Mouse (Mus musculus): ENCODE measurements around the gene Khk. TPM values are rescaled to one million over a fixed set of nuclear protein-coding genes. Genes with fewer than 3 reads are reported as not detected.

Khk gene
- polyA plus RNA-seq, 1 experiment from 2014 or later = 14.2 TPM

GRCm38 (mm10) chr5:30889088-30889754 is 32.0 kb upstream of the Khk start:
- Histone ChIP-seq H3K27me3 (no peaks in the 10 kb centered on the region), H3K4me2 (replicated peaks) (peak overlapping the region; percentile 75), H3K9ac (peak overlapping the region; percentile 83), H3K9me3 (no peaks in the 10 kb centered on the region), H3K4me3 (peak overlapping the region; percentile 80), H3K4me1 (peaks cover 16% of the 10 kb centered on the region), H3K27ac (peak overlapping the region; percentile 98), H3K36me3 (peaks cover 39% of the 10 kb centered on the region)
- WGBS = under 1% methylated on average over 35 of the region's 42 CpGs
- ATAC-seq (ENCODE audit: insufficient number of reproducible peaks, insufficient read depth, low FRiP score, low TSS enrichment) = no peak

GRCm38 (mm10) chr5:30890375-30890774 is 30.9 kb upstream of the Khk start:
- peak overlapping the region; percentile 83 for H3K9ac ChIP-seq
- 75% methylated on average over 7 of the region's 7 CpGs for WGBS
- H3K4me3 ChIP-seq = peak overlapping the region; percentile 80
- peaks cover 16% of the 10 kb centered on the region for H3K4me1 ChIP-seq
- peak overlapping the region; percentile 98 for H3K27ac ChIP-seq
- no peaks in the 10 kb centered on the region for H3K9me3 ChIP-seq
- H3K27me3 ChIP-seq = no peaks in the 10 kb centered on the region
- H3K4me2 ChIP-seq (replicated peaks) = peak overlapping the region; percentile 75
- H3K36me3 ChIP-seq = peaks cover 51% of the 10 kb centered on the region
- no peak for ATAC-seq (ENCODE audit: insufficient number of reproducible peaks, insufficient read depth, low FRiP score, low TSS enrichment)

DNA sequence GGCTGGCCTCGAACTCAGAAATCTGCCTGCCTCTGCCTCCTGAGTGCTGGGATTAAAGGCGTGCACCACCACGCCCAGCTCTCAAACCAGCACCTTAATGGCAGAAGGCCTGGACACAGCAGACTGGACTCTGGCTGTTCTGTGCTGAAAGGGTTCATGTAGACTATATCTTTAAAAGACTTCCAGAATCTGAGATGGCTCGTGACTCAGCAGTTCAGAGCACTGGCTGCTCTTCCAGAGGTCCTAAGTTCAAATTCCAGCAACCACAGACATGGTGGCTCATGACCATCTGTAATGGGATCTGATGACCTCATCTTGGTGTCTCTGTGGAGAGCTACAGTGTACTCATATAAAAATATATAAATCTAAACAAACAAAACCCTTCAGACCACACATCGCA is 19.4 kb upstream of the Khk start:
- WGBS = 89% methylated on average over 5 of the region's 5 CpGs
- H3K27ac ChIP-seq = no peak overlapping the region
- peaks cover 58% of the 10 kb centered on the region for H3K36me3 ChIP-seq
- H3K4me3 ChIP-seq = no peak overlapping the region
- peaks cover 17% of the 10 kb centered on the region for H3K4me1 ChIP-seq
- H3K9ac ChIP-seq = no peak overlapping the region
- H3K9me3 ChIP-seq = no peaks in the 10 kb centered on the region
- H3K27me3 ChIP-seq = no peaks in the 10 kb centered on the region
- ATAC-seq (ENCODE audit: insufficient number of reproducible peaks, insufficient read depth, low FRiP score, low TSS enrichment) = no peak
- H3K4me2 ChIP-seq (replicated peaks) = no peak overlapping the region

DNA sequence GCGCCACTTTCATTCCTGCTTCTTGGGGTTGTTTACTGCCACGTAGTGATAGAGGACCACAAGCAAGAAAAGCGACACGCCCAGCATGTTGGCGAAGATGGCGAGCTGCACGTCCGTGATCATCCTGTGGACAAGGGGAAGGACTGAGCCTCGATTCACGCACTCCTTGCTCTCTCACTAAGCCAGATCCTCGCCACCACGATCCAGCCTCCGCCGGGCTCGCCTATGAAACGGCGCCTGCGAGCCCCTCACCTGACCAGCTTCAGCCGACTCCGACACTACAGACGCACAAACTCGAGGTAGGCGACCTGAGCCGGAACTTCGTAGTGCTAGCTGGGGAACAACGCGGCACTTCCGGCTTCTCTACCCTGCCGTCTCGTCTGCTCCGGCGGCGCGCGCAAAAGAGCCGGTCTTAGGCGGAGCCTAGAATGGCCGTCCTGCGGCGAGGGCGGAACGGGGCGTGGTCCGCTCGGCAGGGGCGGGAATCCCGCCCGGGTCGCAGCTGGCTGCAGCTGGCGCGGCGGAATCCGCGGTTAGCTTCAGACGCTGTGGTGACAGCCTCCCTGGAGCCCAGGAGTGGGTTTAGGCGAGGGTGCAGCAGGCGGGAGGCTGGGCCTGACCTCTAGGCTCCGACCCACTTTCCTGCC is 13.7 kb upstream of the Khk start, which contains the start of gene Ost4:
TSS of gene Ost4 (minus strand) at position 376 of the 647 bp plus-strand sequence.
- peaks cover 60% of the 10 kb centered on the region for H3K4me1 ChIP-seq
- H3K27ac ChIP-seq = peak within 1 kb of the TSS; percentile 98
- no peaks in the 10 kb centered on the region for H3K9me3 ChIP-seq
- peak; percentile 91 for ATAC-seq (ENCODE audit: insufficient number of reproducible peaks, insufficient read depth, low FRiP score, low TSS enrichment)
- H3K9ac ChIP-seq = peak within 1 kb of the TSS; percentile 81
- peak within 1 kb of the TSS; percentile 59 for H3K4me3 ChIP-seq
- under 1% methylated on average over 58 of the region's 58 CpGs for WGBS
- H3K4me2 ChIP-seq (replicated peaks) = peak within 1 kb of the TSS; percentile 93
- peaks cover 32% of the 10 kb centered on the region for H3K36me3 ChIP-seq
- H3K27me3 ChIP-seq = no peaks in the 10 kb centered on the region

DNA sequence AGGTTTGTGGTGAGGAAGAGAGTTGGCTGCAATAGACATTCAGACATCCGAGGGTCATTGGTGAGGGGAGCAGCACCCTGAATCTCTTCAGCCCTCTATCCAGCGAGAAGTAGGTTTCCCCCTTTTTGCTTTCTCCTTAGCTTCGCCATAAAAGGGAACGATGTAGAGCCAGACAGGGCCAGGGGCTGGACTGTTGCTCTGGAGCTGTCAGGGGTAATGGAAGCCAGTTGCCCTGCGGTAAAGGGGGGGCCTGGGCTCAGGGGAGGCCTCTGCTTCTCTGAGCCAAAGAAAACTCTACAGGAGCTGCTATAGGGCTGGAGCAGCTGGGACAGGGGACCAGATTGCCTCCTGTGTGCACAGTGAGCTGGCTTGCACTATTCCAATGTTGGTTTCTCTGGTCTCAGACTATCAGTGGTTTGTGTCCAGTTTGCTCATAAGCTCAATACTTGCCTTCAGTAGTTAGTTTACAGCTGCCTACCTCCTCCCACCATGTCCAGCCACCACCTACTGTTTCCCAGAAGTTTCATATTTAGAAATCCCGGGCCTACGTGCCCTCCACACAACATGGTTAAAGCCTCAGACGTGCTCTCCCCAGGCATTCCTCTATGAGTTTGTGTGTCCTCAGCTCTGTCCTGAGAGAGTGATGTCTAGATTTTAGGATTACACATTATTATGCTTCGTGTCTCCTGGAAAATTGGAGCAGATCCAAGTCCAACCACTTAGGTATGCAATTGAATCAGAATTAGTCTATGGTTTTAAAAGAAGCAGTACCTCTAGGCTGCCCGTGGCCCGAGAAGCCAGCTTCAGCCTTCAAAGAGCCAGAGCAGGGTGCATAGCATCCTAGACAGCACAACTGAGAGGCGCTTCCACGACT is 12.6 kb upstream of the Khk start:
- Histone ChIP-seq H3K27ac (peak overlapping the region; percentile 98), H3K4me3 (peak overlapping the region; percentile 59), H3K9me3 (no peaks in the 10 kb centered on the region), H3K36me3 (peaks cover 21% of the 10 kb centered on the region), H3K4me1 (peaks cover 65% of the 10 kb centered on the region), H3K27me3 (no peaks in the 10 kb centered on the region), H3K9ac (peak overlapping the region; percentile 81), H3K4me2 (replicated peaks) (peak overlapping the region; percentile 93)
- peak; percentile 43 for ATAC-seq (ENCODE audit: insufficient number of reproducible peaks, insufficient read depth, low FRiP score, low TSS enrichment)
- WGBS = 18% methylated on average over 13 of the region's 13 CpGs

DNA sequence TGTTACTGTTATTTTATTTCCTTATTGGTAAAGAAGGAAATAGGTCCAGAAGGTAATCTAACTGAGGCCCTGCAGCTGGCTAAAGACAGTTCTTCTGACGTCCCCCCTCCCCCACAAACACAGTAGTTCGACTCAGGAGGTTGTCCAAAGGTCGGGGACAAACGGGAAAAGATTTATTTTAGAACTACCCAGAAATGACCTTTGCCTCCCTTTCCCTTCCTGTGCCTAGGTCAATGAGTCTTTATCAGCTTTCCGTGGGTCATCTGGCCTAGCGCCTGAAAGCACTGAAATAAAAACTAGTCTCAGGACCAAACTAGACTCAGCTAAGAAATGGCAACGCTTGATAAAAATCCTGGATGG is 12.0 kb upstream of the Khk start:
- peaks cover 65% of the 10 kb centered on the region for H3K4me1 ChIP-seq
- H3K27ac ChIP-seq = peak overlapping the region; percentile 98
- peak overlapping the region; percentile 10; the same call in 1 of the 2 replicates for H3K9ac ChIP-seq
- no peak overlapping the region for H3K4me3 ChIP-seq
- H3K27me3 ChIP-seq = no peaks in the 10 kb centered on the region
- 23% methylated on average over 7 of the region's 7 CpGs for WGBS
- H3K9me3 ChIP-seq = no peaks in the 10 kb centered on the region
- H3K4me2 ChIP-seq (replicated peaks) = peak overlapping the region; percentile 93
- peaks cover 14% of the 10 kb centered on the region for H3K36me3 ChIP-seq
- ATAC-seq (ENCODE audit: insufficient number of reproducible peaks, insufficient read depth, low FRiP score, low TSS enrichment) = no peak

DNA sequence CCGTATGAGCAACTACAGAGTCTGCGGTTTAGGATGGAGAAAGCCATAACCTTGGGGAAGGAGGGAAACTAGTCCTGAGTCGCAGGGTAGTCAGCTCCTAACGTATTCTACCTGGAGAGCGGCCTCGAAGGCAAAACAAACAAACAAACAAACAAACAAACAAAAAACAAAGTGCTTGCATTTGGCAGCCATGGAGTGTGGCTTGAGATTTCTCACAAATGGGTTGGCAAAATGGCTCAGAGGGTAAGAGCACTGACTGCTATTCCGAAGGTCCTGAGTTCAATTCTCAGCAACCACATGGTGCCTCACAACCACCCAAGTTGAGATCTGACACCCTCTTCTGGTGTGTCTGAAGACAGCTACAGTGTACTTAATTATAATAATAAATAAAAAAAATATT is 11.4 kb upstream of the Khk start:
- Histone ChIP-seq H3K4me1 (peaks cover 67% of the 10 kb centered on the region), H3K4me2 (replicated peaks) (no peak overlapping the region), H3K9ac (no peak overlapping the region), H3K27ac (peak overlapping the region; percentile 98), H3K27me3 (no peaks in the 10 kb centered on the region), H3K36me3 (peaks cover 9% of the 10 kb centered on the region), H3K9me3 (no peaks in the 10 kb centered on the region), H3K4me3 (no peak overlapping the region)
- no peak for ATAC-seq (ENCODE audit: insufficient number of reproducible peaks, insufficient read depth, low FRiP score, low TSS enrichment)
- 75% methylated on average over 7 of the region's 7 CpGs for WGBS

- H3K36me3 ChIP-seq = peaks cover 2% of the 10 kb centered on the region
- no peaks in the 10 kb centered on the region for H3K9me3 ChIP-seq
- H3K4me1 ChIP-seq = peaks cover 69% of the 10 kb centered on the region
- H3K9ac ChIP-seq = no peak overlapping the region
- no peak overlapping the region for H3K4me2 ChIP-seq (replicated peaks)
- ATAC-seq (ENCODE audit: insufficient number of reproducible peaks, insufficient read depth, low FRiP score, low TSS enrichment) = no peak
- no peak overlapping the region for H3K4me3 ChIP-seq
- no peaks in the 10 kb centered on the region for H3K27me3 ChIP-seq
- peak overlapping the region; percentile 96 for H3K27ac ChIP-seq
Observed at GRCm38 (mm10) chr5:30910481-30910880, 10.8 kb upstream of the Khk start.

DNA sequence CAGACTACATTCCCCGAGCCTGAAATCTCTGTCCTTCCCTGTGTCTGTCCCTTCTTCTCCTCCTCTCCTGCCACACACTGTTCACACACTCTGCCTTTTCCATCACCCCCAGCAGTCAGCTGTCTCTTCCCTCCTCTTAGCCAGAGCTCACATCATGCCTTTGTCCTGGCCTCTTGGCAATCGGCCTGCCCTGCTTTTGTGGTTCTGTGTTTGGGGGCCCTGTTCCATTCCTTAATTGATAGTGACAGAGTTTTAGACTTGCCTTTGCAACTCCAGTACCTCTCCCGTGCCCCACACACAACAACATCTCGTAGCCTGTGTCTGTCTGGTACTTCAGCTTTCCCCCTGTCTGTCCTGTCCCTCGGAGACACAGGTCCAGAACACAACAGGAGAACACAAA is 9.1 kb upstream of the Khk start:
- no peaks in the 10 kb centered on the region for H3K9me3 ChIP-seq
- 0 out of 2 replicates have a peak overlapping the region, but pooled peaks have one; percentile 22 for H3K4me2 ChIP-seq (replicated peaks)
- WGBS = 40% methylated on average over 5 of the region's 5 CpGs
- H3K4me3 ChIP-seq = no peak overlapping the region
- no peaks in the 10 kb centered on the region for H3K27me3 ChIP-seq
- no peak for ATAC-seq (ENCODE audit: insufficient number of reproducible peaks, insufficient read depth, low FRiP score, low TSS enrichment)
- 0 out of 2 replicates have a peak overlapping the region, but pooled peaks have one; percentile 15 for H3K9ac ChIP-seq
- peaks cover 4% of the 10 kb centered on the region for H3K36me3 ChIP-seq
- peaks cover 65% of the 10 kb centered on the region for H3K4me1 ChIP-seq
- peak overlapping the region; percentile 96 for H3K27ac ChIP-seq

GRCm38 (mm10) chr5:30913060-30913841 is 8.0 kb upstream of the Khk start, which contains the start of gene Emilin1:
TSS of gene Emilin1 (plus strand) at chr5:30913402.
- Histone ChIP-seq H3K9me3 (no peaks in the 10 kb centered on the region), H3K4me3 (peak within 1 kb of the TSS; percentile 59), H3K36me3 (peaks cover 15% of the 10 kb centered on the region), H3K4me1 (peaks cover 62% of the 10 kb centered on the region), H3K27ac (peak within 1 kb of the TSS; percentile 96), H3K27me3 (no peaks in the 10 kb centered on the region), H3K9ac (peak within 1 kb of the TSS; percentile 86), H3K4me2 (replicated peaks) (peak within 1 kb of the TSS; percentile 91)
- 10% methylated on average over 13 of the region's 13 CpGs for WGBS
- ATAC-seq (ENCODE audit: insufficient number of reproducible peaks, insufficient read depth, low FRiP score, low TSS enrichment) = peak; percentile 62

DNA sequence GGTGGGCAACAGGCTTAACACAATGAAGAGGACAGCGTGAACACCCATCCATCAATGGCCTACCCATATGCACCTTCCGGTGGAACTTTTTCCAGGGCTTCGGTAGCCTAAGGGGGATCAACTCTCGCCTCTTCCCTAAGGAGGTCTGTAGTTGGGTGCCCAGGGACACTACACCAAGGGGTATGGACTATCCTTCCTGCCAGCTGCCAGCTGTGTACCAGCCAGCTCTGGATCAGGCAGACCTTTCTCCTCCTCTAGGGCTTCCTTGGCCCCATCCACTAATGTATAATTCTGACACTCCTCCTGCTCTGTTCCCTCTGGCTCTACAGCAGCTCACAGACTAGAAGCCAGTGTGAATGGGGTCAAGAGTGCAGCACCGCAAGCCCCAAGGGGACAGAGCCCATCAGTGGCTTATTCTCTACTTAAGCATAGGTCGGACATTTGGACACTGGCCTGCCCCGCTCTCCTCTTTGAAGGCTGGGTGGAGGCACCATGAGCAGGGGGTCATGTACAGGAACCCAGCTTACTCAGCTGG is 7.1 kb upstream of the Khk start:
- H3K9ac ChIP-seq = peak overlapping the region; percentile 86

More for the DNA sequence above, 7.1 kb upstream of the Khk start:
- Histone ChIP-seq H3K9me3 (no peaks in the 10 kb centered on the region), H3K27ac (peak overlapping the region; percentile 96), H3K4me2 (replicated peaks) (peak overlapping the region; percentile 91), H3K4me3 (peak overlapping the region; percentile 59), H3K27me3 (no peaks in the 10 kb centered on the region), H3K4me1 (peaks cover 60% of the 10 kb centered on the region), H3K36me3 (peaks cover 24% of the 10 kb centered on the region)
- WGBS = 13% methylated on average over 7 of the region's 7 CpGs
- ATAC-seq (ENCODE audit: insufficient number of reproducible peaks, insufficient read depth, low FRiP score, low TSS enrichment) = no peak
